Mouse (Mus musculus): ENCODE measurements around the gene Rapgef5. TPM values are rescaled to one million over a fixed set of nuclear protein-coding genes. Genes with fewer than 3 reads are reported as not detected.

Gene Rapgef5
- polyA plus RNA-seq, 1 experiment from 2014 or later = 6.3 TPM

- H3K4me3 ChIP-seq = no peak overlapping the region
- H3K9me3 ChIP-seq (replicated peaks) = no peaks in the 10 kb centered on the region
- H3K27me3 ChIP-seq (ENCODE audit: low read depth, poor library complexity, severe bottlenecking) = peaks cover 11% of the 10 kb centered on the region
- no peaks in the 10 kb centered on the region for H3K4me1 ChIP-seq
- DNase-seq (ENCODE audit: low spot score) = no peak
- no peaks in the 10 kb centered on the region for H3K36me3 ChIP-seq
- H3K27ac ChIP-seq = no peak overlapping the region
- 90% methylated on average over 2 of the region's 2 CpGs for WGBS
Observed at GRCm38 (mm10) chr12:117540352-117540751, 24.1 kb downstream of the Rapgef5 start.

GRCm38 (mm10) chr12:117545277-117545676, 29.0 kb downstream of the Rapgef5 start:
- 91% methylated on average over 6 of the region's 6 CpGs for WGBS

GRCm38 (mm10) chr12:117553353-117553752, 37.1 kb downstream of the Rapgef5 start:
- no peak overlapping the region for H3K27ac ChIP-seq
- H3K4me1 ChIP-seq = no peaks in the 10 kb centered on the region
- WGBS = 88% methylated on average over 5 of the region's 5 CpGs
- H3K9me3 ChIP-seq (replicated peaks) = no peaks in the 10 kb centered on the region
- DNase-seq (ENCODE audit: low spot score) = no peak
- no peak overlapping the region for H3K4me3 ChIP-seq
- H3K36me3 ChIP-seq = no peaks in the 10 kb centered on the region
- no peaks in the 10 kb centered on the region for H3K27me3 ChIP-seq (ENCODE audit: low read depth, poor library complexity, severe bottlenecking)

More at GRCm38 (mm10) chr12:117545277-117545676, 29.0 kb downstream of the Rapgef5 start:
- Histone ChIP-seq H3K27ac (no peak overlapping the region), H3K4me1 (no peaks in the 10 kb centered on the region), H3K36me3 (no peaks in the 10 kb centered on the region), H3K27me3 (ENCODE audit: low read depth, poor library complexity, severe bottlenecking) (no peaks in the 10 kb centered on the region), H3K9me3 (replicated peaks) (no peaks in the 10 kb centered on the region), H3K4me3 (no peak overlapping the region)
- DNase-seq (ENCODE audit: low spot score) = no peak

- Histone ChIP-seq H3K4me3 (no peak overlapping the region), H3K36me3 (no peaks in the 10 kb centered on the region), H3K27ac (no peak overlapping the region), H3K9me3 (replicated peaks) (no peaks in the 10 kb centered on the region), H3K4me1 (no peaks in the 10 kb centered on the region), H3K27me3 (ENCODE audit: low read depth, poor library complexity, severe bottlenecking) (no peaks in the 10 kb centered on the region)
- WGBS = 94% methylated on average over 1 of the region's 1 CpGs
- no peak for DNase-seq (ENCODE audit: low spot score)
Observed at GRCm38 (mm10) chr12:117554612-117555063, 38.4 kb downstream of the Rapgef5 start.

GRCm38 (mm10) chr12:117560450-117560849, 44.2 kb downstream of the Rapgef5 start:
- Histone ChIP-seq H3K9me3 (replicated peaks) (no peaks in the 10 kb centered on the region), H3K4me3 (no peak overlapping the region), H3K4me1 (no peaks in the 10 kb centered on the region), H3K36me3 (no peaks in the 10 kb centered on the region), H3K27me3 (ENCODE audit: low read depth, poor library complexity, severe bottlenecking) (no peaks in the 10 kb centered on the region), H3K27ac (no peak overlapping the region)
- whole genome bisulfite sequencing = 86% methylated on average over 11 of the region's 11 CpGs
- DNase-seq (ENCODE audit: low spot score) = no peak

- DNase-seq (ENCODE audit: low spot score) = no peak
- H3K4me3 ChIP-seq = no peak overlapping the region
- no peaks in the 10 kb centered on the region for H3K36me3 ChIP-seq
- H3K27me3 ChIP-seq (ENCODE audit: low read depth, poor library complexity, severe bottlenecking) = no peaks in the 10 kb centered on the region
- H3K4me1 ChIP-seq = no peaks in the 10 kb centered on the region
- no peak overlapping the region for H3K27ac ChIP-seq
- WGBS = 86% methylated on average over 6 of the region's 6 CpGs
- no peaks in the 10 kb centered on the region for H3K9me3 ChIP-seq (replicated peaks)
Observed at GRCm38 (mm10) chr12:117561411-117562059, 45.3 kb downstream of the Rapgef5 start.

- Histone ChIP-seq H3K9me3 (replicated peaks) (no peaks in the 10 kb centered on the region), H3K4me3 (no peak overlapping the region), H3K27me3 (ENCODE audit: low read depth, poor library complexity, severe bottlenecking) (no peaks in the 10 kb centered on the region), H3K4me1 (no peaks in the 10 kb centered on the region), H3K27ac (no peak overlapping the region), H3K36me3 (no peaks in the 10 kb centered on the region)
- 90% methylated on average over 3 of the region's 3 CpGs for WGBS
- DNase-seq (ENCODE audit: low spot score) = no peak
Observed at GRCm38 (mm10) chr12:117562085-117562484, 45.8 kb downstream of the Rapgef5 start.

GRCm38 (mm10) chr12:117563859-117564258, 47.6 kb downstream of the Rapgef5 start:
- Histone ChIP-seq H3K27ac (no peak overlapping the region; the same call in 1 of the 2 replicates), H3K27me3 (ENCODE audit: low read depth, poor library complexity, severe bottlenecking) (no peaks in the 10 kb centered on the region), H3K36me3 (no peaks in the 10 kb centered on the region), H3K4me1 (no peaks in the 10 kb centered on the region), H3K9me3 (replicated peaks) (no peaks in the 10 kb centered on the region), H3K4me3 (no peak overlapping the region)
- DNase-seq (ENCODE audit: low spot score) = no peak
- whole genome bisulfite sequencing = 80% methylated on average over 6 of the region's 6 CpGs

- H3K27ac ChIP-seq = no peak overlapping the region
- 88% methylated on average over 4 of the region's 4 CpGs for WGBS
- no peaks in the 10 kb centered on the region for H3K4me1 ChIP-seq
- H3K36me3 ChIP-seq = no peaks in the 10 kb centered on the region
- no peaks in the 10 kb centered on the region for H3K9me3 ChIP-seq (replicated peaks)
- H3K4me3 ChIP-seq = no peak overlapping the region
- no peaks in the 10 kb centered on the region for H3K27me3 ChIP-seq (ENCODE audit: low read depth, poor library complexity, severe bottlenecking)
- DNase-seq (ENCODE audit: low spot score) = no peak
Observed at GRCm38 (mm10) chr12:117566298-117566697, 50.0 kb downstream of the Rapgef5 start.

- Histone ChIP-seq H3K27ac (no peak overlapping the region), H3K36me3 (no peaks in the 10 kb centered on the region), H3K4me1 (no peaks in the 10 kb centered on the region), H3K27me3 (ENCODE audit: low read depth, poor library complexity, severe bottlenecking) (no peaks in the 10 kb centered on the region), H3K4me3 (no peak overlapping the region), H3K9me3 (replicated peaks) (no peaks in the 10 kb centered on the region)
- 50% methylated on average over 2 of the region's 2 CpGs for WGBS
- DNase-seq (ENCODE audit: low spot score) = no peak
Observed at GRCm38 (mm10) chr12:117569671-117570070, 53.4 kb downstream of the Rapgef5 start.

- no peak overlapping the region for H3K4me3 ChIP-seq
- peaks cover 6% of the 10 kb centered on the region for H3K4me1 ChIP-seq
- 93% methylated on average over 4 of the region's 4 CpGs for WGBS
- no peak for DNase-seq (ENCODE audit: low spot score)
- H3K9me3 ChIP-seq (replicated peaks) = no peaks in the 10 kb centered on the region
- H3K27me3 ChIP-seq (ENCODE audit: low read depth, poor library complexity, severe bottlenecking) = no peaks in the 10 kb centered on the region
- H3K36me3 ChIP-seq = no peaks in the 10 kb centered on the region
- H3K27ac ChIP-seq = no peak overlapping the region
Observed at GRCm38 (mm10) chr12:117584256-117584655, 68.0 kb downstream of the Rapgef5 start.

- H3K4me1 ChIP-seq = peaks cover 6% of the 10 kb centered on the region
- H3K27ac ChIP-seq = no peak overlapping the region
- H3K36me3 ChIP-seq = no peaks in the 10 kb centered on the region
- H3K9me3 ChIP-seq (replicated peaks) = no peaks in the 10 kb centered on the region
- WGBS = 87% methylated on average over 2 of the region's 2 CpGs
- no peaks in the 10 kb centered on the region for H3K27me3 ChIP-seq (ENCODE audit: low read depth, poor library complexity, severe bottlenecking)
- DNase-seq (ENCODE audit: low spot score) = no peak
- no peak overlapping the region for H3K4me3 ChIP-seq
Observed at GRCm38 (mm10) chr12:117585390-117585789, 69.1 kb downstream of the Rapgef5 start.

GRCm38 (mm10) chr12:117586124-117586523, 69.8 kb downstream of the Rapgef5 start:
- Histone ChIP-seq H3K36me3 (no peaks in the 10 kb centered on the region), H3K27ac (no peak overlapping the region), H3K4me1 (peaks cover 6% of the 10 kb centered on the region), H3K9me3 (replicated peaks) (no peaks in the 10 kb centered on the region), H3K27me3 (ENCODE audit: low read depth, poor library complexity, severe bottlenecking) (no peaks in the 10 kb centered on the region), H3K4me3 (no peak overlapping the region)
- 43% methylated on average over 1 of the region's 1 CpGs for WGBS
- DNase-seq (ENCODE audit: low spot score) = peak; percentile 65

- no peak overlapping the region for H3K27ac ChIP-seq
- no peak for DNase-seq (ENCODE audit: low spot score)
- H3K27me3 ChIP-seq (ENCODE audit: low read depth, poor library complexity, severe bottlenecking) = no peaks in the 10 kb centered on the region
- H3K9me3 ChIP-seq (replicated peaks) = no peaks in the 10 kb centered on the region
- no peaks in the 10 kb centered on the region for H3K36me3 ChIP-seq
- H3K4me3 ChIP-seq = no peak overlapping the region
- H3K4me1 ChIP-seq = no peaks in the 10 kb centered on the region; the same call in 1 of the 2 replicates
- WGBS = 82% methylated on average over 2 of the region's 2 CpGs
Observed at GRCm38 (mm10) chr12:117589186-117589585, 72.9 kb downstream of the Rapgef5 start.

Data from limb, embryonic 10.5 days (tissue).